In genomic region chr10:103028253-103029131, GRCm38 (mm10) we compare ENCODE assay signal across 8 mouse cellular contexts. TPM values are rescaled to one million over a fixed set of nuclear protein-coding genes. Genes with fewer than 3 reads are reported as not detected.
DNase-seq lines count a peak whose midpoint lies in the region; ATAC-seq and TF ChIP-seq lines count a peak whose summit lies in the region.

No protein-coding gene starts in this region.

- H3K4me2 ChIP-seq in forebrain, embryonic 16.5 days (ENCODE audit: low read length) = peak overlapping the region; percentile 41

- no peak overlapping the region for H3K27ac ChIP-seq in forebrain, embryonic 16.5 days (ENCODE audit: low read length)
- peak overlapping the region; percentile 85 for H3K27ac ChIP-seq in testis, adult 2 months (ENCODE audit: control insufficient read depth, insufficient read depth, low read depth, low read length)

- H3K36me3 ChIP-seq in forebrain, embryonic 16.5 days (ENCODE audit: control insufficient read depth, insufficient read depth) = no peaks in the 10 kb centered on the region
- H3K36me3 ChIP-seq in testis, adult 2 months (ENCODE audit: control insufficient read depth, insufficient read depth, low read length) = no peaks in the 10 kb centered on the region

- peak overlapping the region; percentile 28 for H3K4me3 ChIP-seq in forebrain, embryonic 16.5 days (replicated peaks; ENCODE audit: low read length)
- H3K4me3 ChIP-seq in testis, adult 2 months (ENCODE audit: control insufficient read depth, low read depth, low read length) = peak overlapping the region; percentile 79

- WGBS in forebrain, embryonic 16.5 days = under 1% methylated on average over 44 of the region's 50 CpGs

- peaks cover 44% of the 10 kb centered on the region for H3K27me3 ChIP-seq in forebrain, embryonic 16.5 days (replicated peaks; ENCODE audit: control insufficient read depth, insufficient read depth, low read length)
- no peaks in the 10 kb centered on the region; the same call in 1 of the 2 replicates for H3K27me3 ChIP-seq in testis, adult 2 months (ENCODE audit: control insufficient read depth, insufficient read depth, low read length)

- ATAC-seq in forebrain, embryonic 16.5 days = peak; percentile 59

- no peak overlapping the region for H3K9ac ChIP-seq in forebrain, embryonic 16.5 days (replicated peaks; ENCODE audit: low read depth, low read length)

- TF ChIP-seq POLR2A in testis, adult 2 months (IDR thresholded peaks at IDR 0.05; ENCODE audit: control insufficient read depth, low read depth, low read length) = peak; percentile 64; the same call in 1 of the 2 replicates

- peaks cover 11% of the 10 kb centered on the region for H3K4me1 ChIP-seq in forebrain, embryonic 16.5 days (replicated peaks; ENCODE audit: control insufficient read depth, insufficient read depth, low read length)
- peaks cover 17% of the 10 kb centered on the region for H3K4me1 ChIP-seq in testis, adult 2 months (ENCODE audit: control insufficient read depth, insufficient read depth, low read length)

- peak; percentile 7 for DNase-seq in right cerebral cortex, postnatal 25 days
- DNase-seq in right cerebral cortex, adult 2 months (ENCODE audit: low spot score in 2 of 2) = no peak
- peak; percentile 47 for DNase-seq in kidney, adult 18-20 months
- DNase-seq in lung, postnatal 4 days = peak; percentile 14 to 27
- DNase-seq in frontal cortex, postnatal 10 days (ENCODE audit: low spot score in 2 of 2) = no peak
- DNase-seq in layer of hippocampus, postnatal 25 days (ENCODE audit: extremely low spot score in 1 of 2, low spot score in 1 of 2) = no peak

- no peak for TF ChIP-seq CTCF in testis, adult 2 months (IDR thresholded peaks at IDR 0.05; ENCODE audit: control insufficient read depth, insufficient read depth, insufficient replicate concordance, low read depth, low read length)

- no peaks in the 10 kb centered on the region for H3K9me3 ChIP-seq in forebrain, embryonic 16.5 days (ENCODE audit: control insufficient read depth, low read length)

RNA-seq across cellular contexts. Expression of gene Alx1, which starts 1.5 kb away (rescaled TPM):
- 0.76 and 1.6 TPM in 2 replicates for polyA plus RNA-seq in forebrain, embryonic 16.5 days (2015; fragmentation: Nextera tagmentation; extraction: Ambion mirVana)
- polyA plus RNA-seq in testis, adult 2 months (2012; rRNA removed) = 18.5 and 20.4 TPM in 2 replicates
- not detected for total RNA-seq in layer of hippocampus, postnatal 25 days (2021)

Comparison
In these comparisons a context has a peak if more than half of its experiments do, and no peak if none do; other contexts are left out.
1. DNase-seq: peak in right cerebral cortex, postnatal 25 days (single experiment), kidney, adult 18-20 months (single experiment) and lung, postnatal 4 days (2 of 2); none in right cerebral cortex, adult 2 months (0 of 2), frontal cortex, postnatal 10 days (0 of 2) and layer of hippocampus, postnatal 25 days (0 of 2).